Mouse (Mus musculus): ENCODE results near the gene Fbxo45.
A peak's percentile ranks its signal among the peaks of the same experiment; 100 is the strongest.
"Not testable (repeated sequence)": the region's sequence is repeated elsewhere in the genome, so short reads cannot be mapped to it uniquely, and the experiment has no call there.

Fbxo45 gene

GRCm38 (mm10) chr16:32246952-32247370, at the start of gene Fbxo45, which contains the start of gene Wdr53:
TSS of gene Fbxo45 (minus strand) at chr16:32247158.
TSS of gene Wdr53 (plus strand) at chr16:32247227.
- peak; percentile 96 for DNase-seq (ENCODE audit: low spot score)

GRCm38 (mm10) chr16:32291821-32292220, 44.9 kb upstream of the Fbxo45 start:
- DNase-seq (ENCODE audit: low spot score), result no peak

- DNase-seq (ENCODE audit: low spot score), result no peak
Measured at GRCm38 (mm10) chr16:32282608-32283007, 35.6 kb upstream of the Fbxo45 start.

GRCm38 (mm10) chr16:32280211-32280610, 33.3 kb upstream of the Fbxo45 start:
- no peak for DNase-seq (ENCODE audit: low spot score)

GRCm38 (mm10) chr16:32278396-32278795, 31.4 kb upstream of the Fbxo45 start:
- no peak for DNase-seq (ENCODE audit: low spot score)

GRCm38 (mm10) chr16:32277308-32278256, 30.6 kb upstream of the Fbxo45 start, which contains the start of gene Rnf168:
TSS of gene Rnf168 (plus strand) at chr16:32277459.
- peak; percentile 82 for DNase-seq (ENCODE audit: low spot score)

GRCm38 (mm10) chr16:32275830-32276229, 28.9 kb upstream of the Fbxo45 start:
- no peak for DNase-seq (ENCODE audit: low spot score)

- no peak for DNase-seq (ENCODE audit: low spot score)
Measured at GRCm38 (mm10) chr16:32275041-32275440, 28.1 kb upstream of the Fbxo45 start.

- peak; percentile 19 for DNase-seq (ENCODE audit: low spot score)
Measured at GRCm38 (mm10) chr16:32273338-32273737, 26.4 kb upstream of the Fbxo45 start.

- DNase-seq (ENCODE audit: low spot score), result no peak
Measured at GRCm38 (mm10) chr16:32271291-32271690, 24.3 kb upstream of the Fbxo45 start, which contains the start of gene Smco1. TSS of gene Smco1 (plus strand) at chr16:32271468.

- DNase-seq (ENCODE audit: low spot score), result peak; percentile 32
Measured at GRCm38 (mm10) chr16:32264225-32264624, 17.3 kb upstream of the Fbxo45 start.

GRCm38 (mm10) chr16:32246351-32246791, 587 bp downstream of the Fbxo45 start:
- DNase-seq (ENCODE audit: low spot score), result peak; percentile 43

GRCm38 (mm10) chr16:32243901-32244300, 3.1 kb downstream of the Fbxo45 start:
- no peak for DNase-seq (ENCODE audit: low spot score)

- DNase-seq (ENCODE audit: low spot score), result no peak
Measured at GRCm38 (mm10) chr16:32239428-32240312, 7.3 kb downstream of the Fbxo45 start.

- no peak for DNase-seq (ENCODE audit: low spot score)
Measured at GRCm38 (mm10) chr16:32237930-32238680, 8.9 kb downstream of the Fbxo45 start.

GRCm38 (mm10) chr16:32232050-32232449, 14.9 kb downstream of the Fbxo45 start:
- DNase-seq (ENCODE audit: low spot score), result not testable (repeated sequence)

GRCm38 (mm10) chr16:32222399-32222798, 24.6 kb downstream of the Fbxo45 start:
- DNase-seq (ENCODE audit: low spot score), result no peak

GRCm38 (mm10) chr16:32221803-32222202, 25.2 kb downstream of the Fbxo45 start:
- no peak for DNase-seq (ENCODE audit: low spot score)

GRCm38 (mm10) chr16:32214804-32215576, 32.0 kb downstream of the Fbxo45 start:
- no peak for DNase-seq (ENCODE audit: low spot score)

GRCm38 (mm10) chr16:32214156-32214555, 32.8 kb downstream of the Fbxo45 start:
- no peak for DNase-seq (ENCODE audit: low spot score)

- no peak for DNase-seq (ENCODE audit: low spot score)
Measured at GRCm38 (mm10) chr16:32204902-32205301, 42.1 kb downstream of the Fbxo45 start.

All from T-cell, adult 2 months (primary cell).